Mouse (Mus musculus): ENCODE measurements at regions not wholly inside any gene's neighbourhood (a gene's known extent, or its start where the extent isn't known, plus 50 kb on each side); places are given as distances from the start of the nearest gene placed in this dataset.

- TF ChIP-seq CTCF (IDR thresholded peaks at IDR 0.05; ENCODE audit: low read depth, low read length) (no peak), POLR2A (IDR thresholded peaks at IDR 0.05; ENCODE audit: extremely low read depth, insufficient read depth, low read length) (no peak)
- Histone ChIP-seq H3K79me2 (ENCODE audit: control insufficient read depth, insufficient read depth, low read length) (no peaks in the 10 kb centered on the region), H3K36me3 (ENCODE audit: control insufficient read depth, insufficient read depth, low read length) (no peaks in the 10 kb centered on the region), H3K9ac (ENCODE audit: low read depth, low read length) (no peak overlapping the region), H3K4me1 (ENCODE audit: control insufficient read depth, insufficient read depth, low read length) (no peaks in the 10 kb centered on the region), H3K27ac (replicated peaks; ENCODE audit: insufficient read depth, low read depth, low read length) (no peak overlapping the region), H3K27me3 (ENCODE audit: control insufficient read depth, insufficient read depth, low read length) (no peaks in the 10 kb centered on the region), H3K4me3 (ENCODE audit: insufficient read depth, low read depth, low read length) (no peak overlapping the region)
- DNase-seq (ENCODE audit: extremely low read depth, low read depth, low spot score) = no peak
- WGBS = 77% methylated on average over 6 of the region's 6 CpGs
Observed at GRCm38 (mm10) chr12:107728865-107729264, 240.4 kb downstream of the 3110018I06Rik start.

GRCm38 (mm10) chr12:107729301-107729700 is 240.9 kb downstream of the 3110018I06Rik start:
- no peaks in the 10 kb centered on the region for H3K4me1 ChIP-seq (ENCODE audit: control insufficient read depth, insufficient read depth, low read length)
- H3K9ac ChIP-seq (ENCODE audit: low read depth, low read length) = no peak overlapping the region
- H3K4me3 ChIP-seq (ENCODE audit: insufficient read depth, low read depth, low read length) = no peak overlapping the region
- no peaks in the 10 kb centered on the region for H3K79me2 ChIP-seq (ENCODE audit: control insufficient read depth, insufficient read depth, low read length)
- H3K36me3 ChIP-seq (ENCODE audit: control insufficient read depth, insufficient read depth, low read length) = no peaks in the 10 kb centered on the region
- H3K27me3 ChIP-seq (ENCODE audit: control insufficient read depth, insufficient read depth, low read length) = no peaks in the 10 kb centered on the region
- 76% methylated on average over 11 of the region's 11 CpGs for WGBS
- no peak for DNase-seq (ENCODE audit: extremely low read depth, low read depth, low spot score)
- TF ChIP-seq CTCF (IDR thresholded peaks at IDR 0.05; ENCODE audit: low read depth, low read length) (no peak), POLR2A (IDR thresholded peaks at IDR 0.05; ENCODE audit: extremely low read depth, insufficient read depth, low read length) (no peak)
- H3K27ac ChIP-seq (replicated peaks; ENCODE audit: insufficient read depth, low read depth, low read length) = no peak overlapping the region

GRCm38 (mm10) chr12:107730940-107731339 is 242.5 kb downstream of the 3110018I06Rik start:
- Histone ChIP-seq H3K27ac (replicated peaks; ENCODE audit: insufficient read depth, low read depth, low read length) (no peak overlapping the region), H3K79me2 (ENCODE audit: control insufficient read depth, insufficient read depth, low read length) (no peaks in the 10 kb centered on the region), H3K9ac (ENCODE audit: low read depth, low read length) (no peak overlapping the region), H3K4me3 (ENCODE audit: insufficient read depth, low read depth, low read length) (no peak overlapping the region), H3K4me1 (ENCODE audit: control insufficient read depth, insufficient read depth, low read length) (no peaks in the 10 kb centered on the region), H3K27me3 (ENCODE audit: control insufficient read depth, insufficient read depth, low read length) (no peaks in the 10 kb centered on the region), H3K36me3 (ENCODE audit: control insufficient read depth, insufficient read depth, low read length) (no peaks in the 10 kb centered on the region)
- TF ChIP-seq POLR2A (IDR thresholded peaks at IDR 0.05; ENCODE audit: extremely low read depth, insufficient read depth, low read length) = no peak
- TF ChIP-seq CTCF (IDR thresholded peaks at IDR 0.05; ENCODE audit: low read depth, low read length) = no peak
- WGBS = 69% methylated on average over 4 of the region's 4 CpGs
- DNase-seq (ENCODE audit: extremely low read depth, low read depth, low spot score) = no peak

- no peak for DNase-seq (ENCODE audit: extremely low read depth, low read depth, low spot score)
- Histone ChIP-seq H3K27ac (replicated peaks; ENCODE audit: insufficient read depth, low read depth, low read length) (no peak overlapping the region), H3K4me1 (ENCODE audit: control insufficient read depth, insufficient read depth, low read length) (no peaks in the 10 kb centered on the region), H3K27me3 (ENCODE audit: control insufficient read depth, insufficient read depth, low read length) (no peaks in the 10 kb centered on the region), H3K36me3 (ENCODE audit: control insufficient read depth, insufficient read depth, low read length) (no peaks in the 10 kb centered on the region), H3K9ac (ENCODE audit: low read depth, low read length) (no peak overlapping the region), H3K79me2 (ENCODE audit: control insufficient read depth, insufficient read depth, low read length) (no peaks in the 10 kb centered on the region), H3K4me3 (ENCODE audit: insufficient read depth, low read depth, low read length) (no peak overlapping the region)
- no peak for TF ChIP-seq POLR2A (IDR thresholded peaks at IDR 0.05; ENCODE audit: extremely low read depth, insufficient read depth, low read length)
- TF ChIP-seq CTCF (IDR thresholded peaks at IDR 0.05; ENCODE audit: low read depth, low read length) = no peak
- WGBS = 87% methylated on average over 6 of the region's 6 CpGs
Observed at GRCm38 (mm10) chr12:107734536-107734935, 246.1 kb downstream of the 3110018I06Rik start.

- no peaks in the 10 kb centered on the region for H3K27me3 ChIP-seq (ENCODE audit: control insufficient read depth, insufficient read depth, low read length)
- WGBS = 85% methylated on average over 13 of the region's 13 CpGs
- no peaks in the 10 kb centered on the region for H3K4me1 ChIP-seq (ENCODE audit: control insufficient read depth, insufficient read depth, low read length)
- no peak for TF ChIP-seq POLR2A (IDR thresholded peaks at IDR 0.05; ENCODE audit: extremely low read depth, insufficient read depth, low read length)
- H3K27ac ChIP-seq (replicated peaks; ENCODE audit: insufficient read depth, low read depth, low read length) = no peak overlapping the region
- H3K9ac ChIP-seq (ENCODE audit: low read depth, low read length) = no peak overlapping the region
- no peaks in the 10 kb centered on the region for H3K79me2 ChIP-seq (ENCODE audit: control insufficient read depth, insufficient read depth, low read length)
- H3K4me3 ChIP-seq (ENCODE audit: insufficient read depth, low read depth, low read length) = no peak overlapping the region
- no peaks in the 10 kb centered on the region for H3K36me3 ChIP-seq (ENCODE audit: control insufficient read depth, insufficient read depth, low read length)
- DNase-seq (ENCODE audit: extremely low read depth, low read depth, low spot score) = no peak
Observed at GRCm38 (mm10) chr12:107742641-107743040, 254.2 kb downstream of the 3110018I06Rik start.

GRCm38 (mm10) chr12:107744822-107745221 is 256.4 kb downstream of the 3110018I06Rik start:
- no peaks in the 10 kb centered on the region for H3K4me1 ChIP-seq (ENCODE audit: control insufficient read depth, insufficient read depth, low read length)
- no peak overlapping the region for H3K27ac ChIP-seq (replicated peaks; ENCODE audit: insufficient read depth, low read depth, low read length)
- no peak overlapping the region for H3K4me3 ChIP-seq (ENCODE audit: insufficient read depth, low read depth, low read length)
- H3K36me3 ChIP-seq (ENCODE audit: control insufficient read depth, insufficient read depth, low read length) = no peaks in the 10 kb centered on the region
- WGBS = 86% methylated on average over 8 of the region's 8 CpGs
- H3K79me2 ChIP-seq (ENCODE audit: control insufficient read depth, insufficient read depth, low read length) = no peaks in the 10 kb centered on the region
- no peak overlapping the region for H3K9ac ChIP-seq (ENCODE audit: low read depth, low read length)
- TF ChIP-seq CTCF (IDR thresholded peaks at IDR 0.05; ENCODE audit: low read depth, low read length) = no peak
- TF ChIP-seq POLR2A (IDR thresholded peaks at IDR 0.05; ENCODE audit: extremely low read depth, insufficient read depth, low read length) = no peak
- no peaks in the 10 kb centered on the region for H3K27me3 ChIP-seq (ENCODE audit: control insufficient read depth, insufficient read depth, low read length)
- no peak for DNase-seq (ENCODE audit: extremely low read depth, low read depth, low spot score)
